Mouse (Mus musculus) kidney, embryonic 15.5 days (tissue): Measurements from ENCODE around the gene Gli2. TPM values are rescaled to one million over a fixed set of nuclear protein-coding genes. Genes with fewer than 3 reads are reported as not detected.

Source experiments
- ATAC-seq: fragments of 200-750 bp; cut with Nextera tagmentation; replicated peaks from 2 replicates; pipeline ENCODE4 v1.8.0; 2017; ENCODE audit warnings: moderate TSS enrichment; ENCODE audit not compliant: low FRiP score
- H3K27ac ChIP-seq: fragments of 300-500 bp; sonication (generic); 2 replicates; pipeline ENCODE4 v1.5.1; 2015; ENCODE audit warnings: mild to moderate bottlenecking, inconsistent platforms
- H3K27me3 ChIP-seq: fragments of 300-500 bp; sonication (generic); 2 replicates; pipeline ENCODE4 v1.6.1; 2015; ENCODE audit warnings: inconsistent platforms
- H3K36me3 ChIP-seq: fragments of 300-500 bp; sonication (generic); 2 replicates; pipeline ENCODE4 v1.6.1; 2015; ENCODE audit warnings: inconsistent platforms
- H3K4me1 ChIP-seq: fragments of 300-500 bp; sonication (generic); 2 replicates; pipeline ENCODE4 v1.6.1; 2015; ENCODE audit warnings: inconsistent platforms
- H3K4me2 ChIP-seq: fragments of 300-500 bp; sonication (generic); 2 replicates; pipeline ENCODE4 v1.6.1; 2015; ENCODE audit warnings: moderate library complexity, mild to moderate bottlenecking, inconsistent platforms
- H3K4me3 ChIP-seq: fragments of 300-500 bp; sonication (generic); replicated peaks from 2 replicates; pipeline ENCODE4 v1.5.1; 2015; ENCODE audit warnings: mild to moderate bottlenecking, inconsistent platforms
- H3K9ac ChIP-seq: fragments of 300-500 bp; sonication (generic); 2 replicates; pipeline ENCODE4 v1.6.1; 2015; ENCODE audit warnings: mild to moderate bottlenecking, inconsistent platforms
- H3K9me3 ChIP-seq: fragments of 300-500 bp; sonication (generic); replicated peaks from 2 replicates; pipeline ENCODE4 v1.6.1; 2016; ENCODE audit warnings: inconsistent platforms
- WGBS: fragments of 180-500 bp; shearing (Covaris S2); methylation state at CpG from one replicate; pipeline ENCODE4 v1.1.7; 2015; ENCODE audit warnings: mixed read lengths; 5-methylcytosine and 5-hydroxymethylcytosine counted together
- polyA plus RNA-seq: library from polyadenylated mRNA; unstranded; fragments of >200 nt; fragmentation: Nextera tagmentation; extraction: Ambion mirVana; gene quantifications from 2 replicates; pipeline ENCODE4 v1.2.1, GENCODE M21; 2015

The Gli2 gene
- polyA plus RNA-seq, 1 experiment from 2014 or later: 6.5 TPM

DNA sequence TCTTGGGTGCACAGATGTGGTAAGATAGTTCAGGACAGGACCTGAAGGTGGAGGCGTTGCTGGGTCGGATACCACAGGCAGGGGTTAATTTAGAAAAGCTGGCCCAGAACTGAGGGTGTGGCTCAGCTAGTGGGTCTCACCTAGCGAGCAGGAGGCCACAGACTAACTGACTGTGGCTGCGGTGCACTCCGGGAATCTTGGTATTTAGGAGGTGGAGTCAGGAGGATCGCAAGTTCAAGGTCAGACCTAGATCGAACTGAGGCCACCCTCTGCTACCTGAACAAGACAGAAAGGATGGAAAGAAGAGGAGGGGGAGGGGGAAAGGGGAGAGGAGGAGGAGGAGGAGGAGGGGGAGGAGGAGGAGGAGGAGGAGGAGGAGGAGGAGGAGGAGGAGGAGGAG lies 22.1 kb upstream of the Gli2 start:
- Histone ChIP-seq H3K27ac (no peak overlapping the region), H3K9me3 (no peaks in the 10 kb centered on the region), H3K9ac (no peak overlapping the region), H3K4me3 (no peak overlapping the region), H3K4me2 (no peak overlapping the region), H3K4me1 (peaks cover 6% of the 10 kb centered on the region; the same call in 1 of the 2 replicates), H3K27me3 (peaks cover 32% of the 10 kb centered on the region), H3K36me3 (no peaks in the 10 kb centered on the region)
- 31% methylated on average over 7 of the region's 7 CpGs for WGBS
- no peak for ATAC-seq

DNA sequence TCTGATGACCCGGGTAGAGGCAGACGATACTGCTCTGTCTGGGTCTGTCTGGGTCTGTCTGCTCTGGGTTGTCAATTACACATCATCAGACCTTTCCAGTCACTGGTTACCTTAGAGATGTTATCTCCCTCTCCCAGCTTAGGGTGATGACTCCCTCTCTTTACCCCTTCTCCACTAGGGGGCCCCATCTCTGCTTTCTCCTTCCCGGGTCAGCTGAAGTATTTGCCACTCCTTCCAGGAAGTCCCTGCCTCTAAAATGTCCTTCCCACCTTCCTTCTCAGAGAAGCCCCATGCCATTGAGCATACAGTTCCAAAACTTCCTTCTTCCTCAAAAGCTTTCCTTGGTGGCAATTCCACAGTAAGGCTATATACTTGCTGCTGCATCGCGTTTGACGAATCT lies 21.5 kb upstream of the Gli2 start:
- H3K27ac ChIP-seq: no peak overlapping the region
- no peaks in the 10 kb centered on the region for H3K36me3 ChIP-seq
- H3K4me3 ChIP-seq: no peak overlapping the region
- WGBS: 66% methylated on average over 6 of the region's 6 CpGs
- no peaks in the 10 kb centered on the region for H3K9me3 ChIP-seq
- H3K4me2 ChIP-seq: no peak overlapping the region
- H3K9ac ChIP-seq: no peak overlapping the region
- no peak for ATAC-seq
- H3K4me1 ChIP-seq: peaks cover 6% of the 10 kb centered on the region; the same call in 1 of the 2 replicates
- H3K27me3 ChIP-seq: peaks cover 32% of the 10 kb centered on the region

DNA sequence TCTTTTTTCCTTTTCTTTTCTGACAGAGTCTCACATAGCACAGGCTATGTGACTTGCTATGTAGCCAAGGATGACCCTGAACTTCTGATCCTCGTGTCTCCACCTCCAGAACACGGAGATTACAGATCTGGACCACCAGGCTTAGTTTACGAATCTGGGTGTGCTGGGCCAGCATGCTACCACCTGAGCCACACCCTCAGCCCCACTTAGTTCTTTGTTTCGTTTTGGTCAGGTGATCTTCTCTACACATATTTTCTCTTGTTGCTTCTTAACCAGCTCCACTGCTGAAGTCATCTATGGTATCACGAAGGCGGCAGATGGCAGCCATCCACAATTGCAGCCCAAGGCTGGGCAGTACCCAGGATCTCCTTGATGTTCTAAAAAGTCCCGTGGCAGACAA lies 20.5 kb upstream of the Gli2 start:
- H3K4me3 ChIP-seq: no peak overlapping the region
- no peak overlapping the region for H3K27ac ChIP-seq
- WGBS: 87% methylated on average over 7 of the region's 7 CpGs
- no peak overlapping the region for H3K4me2 ChIP-seq
- no peaks in the 10 kb centered on the region for H3K9me3 ChIP-seq
- no peak overlapping the region for H3K9ac ChIP-seq
- no peaks in the 10 kb centered on the region for H3K36me3 ChIP-seq
- peaks cover 6% of the 10 kb centered on the region; the same call in 1 of the 2 replicates for H3K4me1 ChIP-seq
- no peak for ATAC-seq
- peaks cover 29% of the 10 kb centered on the region for H3K27me3 ChIP-seq

DNA sequence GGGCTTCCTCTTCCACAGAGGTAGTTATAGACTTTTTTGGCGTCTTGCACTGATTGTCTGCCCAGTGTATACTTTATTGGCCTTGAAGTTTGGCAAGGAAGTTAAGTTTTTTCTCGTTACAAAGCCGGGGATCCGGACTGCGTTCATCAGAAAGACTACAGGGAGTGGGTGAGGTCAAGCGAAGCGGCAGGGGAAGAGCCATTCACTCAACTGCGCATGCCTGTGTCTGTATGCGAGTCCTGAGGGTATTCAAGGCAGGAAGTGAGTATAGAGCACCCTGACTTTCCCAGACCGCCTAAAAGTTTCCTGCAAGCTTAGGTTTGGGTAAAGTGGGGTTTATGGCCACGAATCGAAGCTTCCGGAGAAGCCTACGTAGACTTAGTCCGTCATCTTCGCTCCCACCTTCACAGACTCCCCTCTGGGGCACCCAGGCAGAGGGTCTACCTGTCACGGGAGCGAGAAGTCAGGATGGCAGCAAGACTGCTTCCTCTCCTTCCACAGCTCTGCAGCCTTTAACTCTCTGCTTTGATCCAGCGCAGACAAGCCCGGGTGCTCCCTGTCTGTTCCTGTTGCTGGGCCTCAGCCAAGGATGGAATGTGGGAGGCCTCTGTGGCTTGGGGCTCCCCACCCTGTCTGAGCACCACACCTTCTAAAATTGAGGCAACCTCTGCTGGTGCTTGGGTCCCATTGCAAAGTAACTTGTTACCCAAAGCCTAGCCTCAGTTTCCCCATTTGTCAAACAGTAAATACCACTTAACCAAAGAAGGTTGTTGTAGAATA lies 11.7 kb upstream of the Gli2 start:
- H3K36me3 ChIP-seq: no peaks in the 10 kb centered on the region
- no peaks in the 10 kb centered on the region; the same call in 1 of the 2 replicates for H3K27me3 ChIP-seq
- H3K4me3 ChIP-seq: no peak overlapping the region
- H3K4me2 ChIP-seq: no peak overlapping the region
- no peaks in the 10 kb centered on the region for H3K9me3 ChIP-seq
- no peak for ATAC-seq
- 65% methylated on average over 20 of the region's 20 CpGs for WGBS
- H3K4me1 ChIP-seq: peaks cover 6% of the 10 kb centered on the region; the same call in 1 of the 2 replicates
- H3K9ac ChIP-seq: no peak overlapping the region
- no peak overlapping the region for H3K27ac ChIP-seq

DNA sequence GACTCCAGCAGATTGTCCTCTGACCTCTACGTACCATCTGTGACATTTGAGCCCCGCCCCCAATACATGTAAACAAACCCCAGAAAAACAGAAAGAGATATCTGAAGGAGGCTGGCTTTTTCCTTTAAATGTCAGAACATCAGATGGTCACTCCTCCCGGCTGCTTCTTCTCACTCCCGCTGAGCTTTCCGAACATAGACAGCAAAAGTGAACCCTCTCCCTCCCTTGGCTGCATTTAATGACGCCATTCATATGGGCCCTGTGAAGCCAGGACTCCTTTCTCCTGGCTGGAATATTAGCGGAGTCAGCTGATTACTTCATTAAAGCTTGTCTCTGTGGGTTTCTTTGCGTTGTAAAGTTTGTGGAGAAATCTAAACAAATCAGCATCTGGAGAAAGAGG lies 3.1 kb upstream of the Gli2 start:
- H3K4me3 ChIP-seq: no peak overlapping the region
- peaks cover 26% of the 10 kb centered on the region for H3K27me3 ChIP-seq
- H3K4me1 ChIP-seq: peaks cover 34% of the 10 kb centered on the region
- no peak overlapping the region for H3K4me2 ChIP-seq
- H3K27ac ChIP-seq: no peak overlapping the region
- ATAC-seq: no peak
- no peaks in the 10 kb centered on the region for H3K36me3 ChIP-seq
- no peak overlapping the region for H3K9ac ChIP-seq
- WGBS: 32% methylated on average over 8 of the region's 8 CpGs
- no peaks in the 10 kb centered on the region for H3K9me3 ChIP-seq

DNA sequence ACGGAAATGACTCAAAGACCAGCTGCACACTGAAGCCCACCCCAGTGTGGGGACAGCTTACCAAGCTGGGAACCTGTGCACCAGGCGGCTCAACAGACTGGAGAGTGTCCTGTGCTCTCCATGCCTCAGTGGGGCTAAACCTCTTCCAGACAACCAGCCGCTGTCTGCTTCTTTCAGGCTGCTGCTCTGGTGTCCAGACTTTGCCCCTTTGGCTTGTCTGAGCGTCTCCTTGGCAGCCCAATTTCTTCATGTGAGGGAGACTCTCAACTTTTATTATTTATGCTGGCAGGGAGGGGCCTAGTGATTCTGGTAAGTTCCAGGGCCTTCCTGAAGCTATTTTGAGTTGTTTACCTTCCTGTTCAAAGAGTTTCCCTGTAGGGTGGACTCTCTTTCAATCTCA lies 2.4 kb upstream of the Gli2 start:
- Histone ChIP-seq H3K36me3 (no peaks in the 10 kb centered on the region), H3K27me3 (peaks cover 33% of the 10 kb centered on the region), H3K4me3 (no peak overlapping the region), H3K9ac (no peak overlapping the region), H3K4me2 (no peak overlapping the region), H3K9me3 (no peaks in the 10 kb centered on the region), H3K4me1 (peaks cover 41% of the 10 kb centered on the region), H3K27ac (no peak overlapping the region)
- ATAC-seq: no peak
- 86% methylated on average over 4 of the region's 4 CpGs for WGBS

DNA sequence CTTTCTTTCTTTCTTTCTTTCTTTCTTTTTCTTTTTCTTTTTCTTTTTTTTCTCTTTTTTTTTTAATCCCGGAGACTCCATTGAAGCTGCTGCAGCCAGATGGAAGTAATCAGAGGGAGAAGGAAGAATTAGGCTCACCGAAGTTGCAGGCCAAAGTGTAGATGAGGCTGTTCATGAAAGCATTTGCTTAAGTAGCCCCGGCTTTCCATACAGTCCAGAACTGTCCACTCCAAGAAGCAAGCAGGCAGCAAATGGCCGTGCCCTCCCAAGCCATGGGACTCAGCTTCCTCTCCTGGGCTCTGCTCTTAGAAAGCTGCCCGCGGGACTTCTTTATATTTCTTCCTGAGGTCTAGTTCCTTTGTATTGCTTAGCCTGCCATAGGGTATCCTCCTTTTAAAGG lies 1.0 kb upstream of the Gli2 start:
- Histone ChIP-seq H3K9me3 (no peaks in the 10 kb centered on the region), H3K4me3 (peak overlapping the region; percentile 58), H3K36me3 (no peaks in the 10 kb centered on the region), H3K27me3 (peaks cover 42% of the 10 kb centered on the region), H3K4me1 (peaks cover 52% of the 10 kb centered on the region), H3K9ac (peak overlapping the region; percentile 65; the same call in 1 of the 2 replicates), H3K27ac (no peak overlapping the region), H3K4me2 (peak overlapping the region; percentile 90)
- 28% methylated on average over 6 of the region's 6 CpGs for WGBS
- no peak for ATAC-seq

DNA sequence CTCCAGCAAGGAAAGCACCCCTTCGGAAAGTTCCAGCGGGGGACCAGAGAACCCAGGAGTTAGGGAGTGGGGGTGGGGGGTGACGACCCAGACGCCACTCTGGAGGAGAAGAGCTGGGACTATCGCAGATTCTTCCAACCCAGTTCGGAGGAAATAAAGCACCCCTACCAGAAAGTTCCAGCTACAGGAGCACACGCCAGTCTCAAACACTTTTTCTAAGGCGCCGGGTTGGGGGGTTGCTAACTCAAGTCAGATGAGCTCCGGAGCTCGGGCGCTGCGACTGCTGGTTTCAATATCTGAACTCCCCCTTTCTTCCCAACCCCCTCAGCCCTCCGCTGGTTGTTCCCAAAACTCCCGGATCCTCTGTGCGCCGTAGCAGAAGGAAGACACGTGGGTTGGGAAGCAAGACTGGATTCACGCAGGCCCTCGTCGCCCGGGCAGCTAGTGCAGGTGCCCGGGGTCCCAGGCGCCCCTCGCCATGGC lies 494 bp upstream of the Gli2 start:
- Histone ChIP-seq H3K9me3 (no peaks in the 10 kb centered on the region), H3K4me2 (peak overlapping the region; percentile 90), H3K4me1 (peaks cover 57% of the 10 kb centered on the region), H3K4me3 (peak overlapping the region; percentile 58), H3K36me3 (no peaks in the 10 kb centered on the region), H3K27me3 (peaks cover 45% of the 10 kb centered on the region), H3K27ac (peak overlapping the region; percentile 73), H3K9ac (peak overlapping the region; percentile 65)
- under 1% methylated on average over 25 of the region's 25 CpGs for WGBS
- ATAC-seq: peak; percentile 50

DNA sequence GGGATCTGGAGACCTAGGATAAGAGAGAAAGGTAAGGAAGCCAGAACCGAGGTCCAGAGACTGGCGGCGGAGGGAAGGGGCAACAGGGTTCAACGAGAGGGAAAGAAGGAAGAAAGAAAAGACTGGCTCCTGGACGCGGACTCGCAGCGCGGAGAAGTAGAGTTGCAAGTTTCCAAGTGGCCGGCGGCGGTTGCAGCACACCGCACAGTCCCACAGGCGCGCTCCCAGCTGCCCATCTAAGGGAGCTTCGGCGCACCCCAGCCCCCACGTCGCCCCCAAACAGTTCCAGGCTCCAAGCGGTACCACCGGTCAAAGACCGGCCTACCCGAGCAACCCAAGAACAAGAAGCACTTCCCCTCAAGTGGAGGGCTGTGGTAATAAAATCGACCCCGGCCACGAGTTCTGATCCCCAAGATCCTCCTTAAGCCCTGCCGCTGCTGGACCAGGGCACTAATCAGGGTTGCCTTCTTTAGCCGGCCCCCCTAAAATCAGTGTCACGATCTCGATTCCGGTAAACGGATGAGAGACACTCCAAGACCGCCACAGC lies 715 bp downstream of the Gli2 start:
- peak overlapping the region; percentile 90 for H3K4me2 ChIP-seq
- ATAC-seq: peak; percentile 26; the same call in 1 of the 2 replicates
- H3K4me1 ChIP-seq: peaks cover 66% of the 10 kb centered on the region
- H3K27ac ChIP-seq: peak overlapping the region; percentile 73
- under 1% methylated on average over 33 of the region's 33 CpGs for WGBS
- peaks cover 50% of the 10 kb centered on the region for H3K27me3 ChIP-seq
- no peaks in the 10 kb centered on the region for H3K36me3 ChIP-seq
- peak overlapping the region; percentile 58 for H3K4me3 ChIP-seq
- no peaks in the 10 kb centered on the region for H3K9me3 ChIP-seq
- peak overlapping the region; percentile 65 for H3K9ac ChIP-seq

DNA sequence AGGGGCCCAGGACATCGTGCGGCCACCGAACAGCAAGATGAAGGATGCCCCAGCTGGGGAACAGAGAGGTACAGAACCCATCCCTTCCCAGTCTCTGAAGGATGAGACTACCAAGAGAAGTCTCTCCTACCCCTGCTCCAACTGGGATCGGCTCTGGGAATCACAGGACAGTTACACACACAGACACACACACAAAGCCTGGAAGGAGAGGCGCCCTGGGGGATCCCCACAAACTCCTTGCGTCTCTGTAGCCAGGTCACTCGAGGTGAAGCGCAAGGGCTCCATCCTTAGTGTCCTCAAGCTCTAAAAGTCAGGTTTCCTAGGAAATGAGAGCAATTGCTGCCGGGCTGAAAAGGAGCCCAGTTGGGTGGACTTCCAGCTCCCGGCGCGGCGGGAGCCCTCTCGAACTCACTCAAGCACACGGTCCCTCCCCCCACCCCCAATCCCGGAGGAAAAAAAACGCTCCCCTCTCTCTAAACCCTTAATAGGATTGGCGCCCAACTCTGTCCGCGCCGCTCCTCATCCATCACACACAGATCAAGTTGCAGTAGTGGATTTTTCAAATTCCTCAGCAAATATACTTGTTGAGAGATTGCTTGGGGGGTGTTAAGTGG lies 1.4 kb downstream of the Gli2 start:
- peak overlapping the region; percentile 58 for H3K4me3 ChIP-seq
- peak overlapping the region; percentile 90 for H3K4me2 ChIP-seq
- ATAC-seq: 0 out of 2 replicates have a peak, but pooled peaks have one; percentile 18
- peaks cover 50% of the 10 kb centered on the region for H3K27me3 ChIP-seq
- H3K27ac ChIP-seq: peak overlapping the region; percentile 73
- H3K9ac ChIP-seq: peak overlapping the region; percentile 65
- no peaks in the 10 kb centered on the region for H3K36me3 ChIP-seq
- WGBS: under 1% methylated on average over 21 of the region's 21 CpGs
- no peaks in the 10 kb centered on the region for H3K9me3 ChIP-seq
- H3K4me1 ChIP-seq: peaks cover 69% of the 10 kb centered on the region

DNA sequence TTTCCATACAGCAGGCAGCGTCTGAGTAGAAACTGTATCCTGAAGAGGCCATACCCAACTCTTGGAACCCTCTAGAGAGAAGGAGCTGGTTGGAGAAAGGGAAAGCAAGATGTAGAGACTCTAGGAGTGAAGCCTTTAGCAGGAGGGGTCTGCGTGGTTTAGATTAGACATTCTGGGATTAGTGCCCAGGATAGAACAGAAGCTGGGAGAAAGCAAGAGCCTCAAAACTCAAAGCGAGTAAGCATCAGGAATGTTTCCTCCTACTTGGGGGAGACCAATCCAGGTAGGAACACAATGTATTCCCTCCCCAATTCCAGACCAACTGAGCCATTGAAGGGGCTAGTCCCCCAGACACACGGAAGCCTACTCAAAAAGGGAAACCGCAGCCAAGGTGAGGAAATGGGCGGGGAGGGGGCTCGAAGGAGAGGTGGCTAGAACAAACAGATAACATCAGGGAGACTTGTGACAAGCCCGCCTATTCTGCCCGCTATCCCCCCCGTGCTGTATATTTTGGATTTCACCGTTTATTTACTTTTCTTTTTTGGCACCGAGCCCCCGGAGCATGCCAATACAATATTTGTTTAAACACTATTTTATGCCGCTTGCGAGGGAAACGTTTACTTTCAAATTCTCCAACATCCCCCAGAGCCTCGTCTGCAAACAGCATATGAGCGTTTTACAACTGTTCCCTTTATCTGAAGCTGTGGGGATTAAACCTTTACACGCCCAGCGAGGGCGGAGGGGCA lies 2.1 kb downstream of the Gli2 start:
- Histone ChIP-seq H3K36me3 (no peaks in the 10 kb centered on the region), H3K4me1 (peaks cover 67% of the 10 kb centered on the region), H3K9ac (peak overlapping the region; percentile 65), H3K9me3 (no peaks in the 10 kb centered on the region), H3K4me3 (peak overlapping the region; percentile 58), H3K27me3 (peaks cover 50% of the 10 kb centered on the region), H3K4me2 (peak overlapping the region; percentile 90), H3K27ac (peak overlapping the region; percentile 73)
- ATAC-seq: no peak
- WGBS: 10% methylated on average over 21 of the region's 21 CpGs
